Mouse (Mus musculus): ENCODE results near the gene Wsb1. TPM values are rescaled to one million over a fixed set of nuclear protein-coding genes. Genes with fewer than 3 reads are reported as not detected.

Wsb1 gene
- polyA plus RNA-seq, 1 experiment = 53.1 TPM

- peaks cover 6% of the 10 kb centered on the region; the same call in 1 of the 2 replicates for H3K4me1 ChIP-seq (ENCODE audit: control insufficient read depth, insufficient read depth, low read length)
- TF ChIP-seq POLR2A (IDR thresholded peaks at IDR 0.05; ENCODE audit: borderline replicate concordance, control insufficient read depth, low read depth, low read length) (no peak), CTCF (IDR thresholded peaks at IDR 0.05; ENCODE audit: control insufficient read depth, insufficient read depth, low read length) (no peak)
- H3K4me3 ChIP-seq (replicated peaks; ENCODE audit: control insufficient read depth, low read depth, low read length) = no peak overlapping the region
- WGBS = 69% methylated on average over 3 of the region's 3 CpGs
- no peak overlapping the region for H3K27ac ChIP-seq (ENCODE audit: control insufficient read depth, insufficient read depth, low read depth, low read length, poor library complexity)
These were observed 37.7 kb upstream of the Wsb1 start for GRCm38 (mm10) chr11:79292130-79292529.

GRCm38 (mm10) chr11:79291651-79292050, 37.2 kb upstream of the Wsb1 start:
- Histone ChIP-seq H3K4me3 (replicated peaks; ENCODE audit: control insufficient read depth, low read depth, low read length) (no peak overlapping the region), H3K4me1 (ENCODE audit: control insufficient read depth, insufficient read depth, low read length) (peaks cover 8% of the 10 kb centered on the region; the same call in 1 of the 2 replicates), H3K27ac (ENCODE audit: control insufficient read depth, insufficient read depth, low read depth, low read length, poor library complexity) (no peak overlapping the region)
- WGBS = 47% methylated on average over 5 of the region's 5 CpGs
- TF ChIP-seq CTCF (IDR thresholded peaks at IDR 0.05; ENCODE audit: control insufficient read depth, insufficient read depth, low read length) (no peak), POLR2A (IDR thresholded peaks at IDR 0.05; ENCODE audit: borderline replicate concordance, control insufficient read depth, low read depth, low read length) (no peak)

- Histone ChIP-seq H3K4me3 (replicated peaks; ENCODE audit: control insufficient read depth, low read depth, low read length) (no peak overlapping the region), H3K27ac (ENCODE audit: control insufficient read depth, insufficient read depth, low read depth, low read length, poor library complexity) (no peak overlapping the region), H3K4me1 (ENCODE audit: control insufficient read depth, insufficient read depth, low read length) (peaks cover 9% of the 10 kb centered on the region; the same call in 1 of the 2 replicates)
- TF ChIP-seq CTCF (IDR thresholded peaks at IDR 0.05; ENCODE audit: control insufficient read depth, insufficient read depth, low read length) (peak; percentile 80), POLR2A (IDR thresholded peaks at IDR 0.05; ENCODE audit: borderline replicate concordance, control insufficient read depth, low read depth, low read length) (no peak)
- 50% methylated on average over 2 of the region's 2 CpGs for WGBS
These were observed 36.0 kb upstream of the Wsb1 start for GRCm38 (mm10) chr11:79290473-79290872.

DNA sequence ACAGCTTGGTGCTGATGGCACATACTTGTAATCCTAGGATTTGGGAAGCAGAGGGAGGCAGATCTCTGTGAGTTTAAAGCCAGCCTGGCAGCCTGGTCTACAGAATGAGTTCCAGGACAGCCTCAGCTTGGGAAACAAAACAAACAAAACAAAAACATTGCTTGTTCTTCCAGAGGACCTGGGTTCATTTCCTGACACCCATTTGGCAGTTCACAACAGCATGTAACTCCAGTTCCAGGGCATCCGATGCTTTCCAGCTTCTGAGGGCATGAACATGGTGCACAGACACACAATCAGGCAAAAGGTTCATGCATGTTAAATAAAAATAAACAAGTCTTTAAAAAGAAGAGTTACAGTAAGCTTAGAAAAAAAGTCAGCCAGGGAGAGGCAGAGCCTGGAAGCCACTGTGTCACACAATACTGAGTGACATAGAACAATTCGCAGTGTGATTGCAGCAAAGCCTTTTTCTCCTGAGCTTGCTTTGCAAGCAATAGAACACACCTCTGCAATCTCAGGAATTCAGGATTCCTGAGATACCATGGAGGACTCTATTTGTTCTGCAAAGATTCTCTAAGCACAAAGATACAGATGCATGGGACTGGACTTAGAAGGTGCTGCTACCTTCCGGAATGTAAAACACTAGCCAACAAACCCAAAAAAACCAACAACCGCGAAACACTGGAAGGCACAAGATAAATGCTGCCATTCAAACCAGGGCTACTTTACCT, 34.6 kb upstream of the Wsb1 start:
- no peak for TF ChIP-seq CTCF (IDR thresholded peaks at IDR 0.05; ENCODE audit: control insufficient read depth, insufficient read depth, low read length)
- no peak for TF ChIP-seq POLR2A (IDR thresholded peaks at IDR 0.05; ENCODE audit: borderline replicate concordance, control insufficient read depth, low read depth, low read length)
- Histone ChIP-seq H3K4me1 (ENCODE audit: control insufficient read depth, insufficient read depth, low read length) (peaks cover 9% of the 10 kb centered on the region; the same call in 1 of the 2 replicates), H3K27ac (ENCODE audit: control insufficient read depth, insufficient read depth, low read depth, low read length, poor library complexity) (no peak overlapping the region), H3K4me3 (replicated peaks; ENCODE audit: control insufficient read depth, low read depth, low read length) (no peak overlapping the region)
- WGBS = 85% methylated on average over 5 of the region's 5 CpGs

GRCm38 (mm10) chr11:79288278-79288843, 33.9 kb upstream of the Wsb1 start:
- peaks cover 9% of the 10 kb centered on the region; the same call in 1 of the 2 replicates for H3K4me1 ChIP-seq (ENCODE audit: control insufficient read depth, insufficient read depth, low read length)
- TF ChIP-seq POLR2A (IDR thresholded peaks at IDR 0.05; ENCODE audit: borderline replicate concordance, control insufficient read depth, low read depth, low read length) (no peak), CTCF (IDR thresholded peaks at IDR 0.05; ENCODE audit: control insufficient read depth, insufficient read depth, low read length) (no peak)
- H3K27ac ChIP-seq (ENCODE audit: control insufficient read depth, insufficient read depth, low read depth, low read length, poor library complexity) = peak overlapping the region; percentile 58
- 73% methylated on average over 7 of the region's 7 CpGs for WGBS
- no peak overlapping the region for H3K4me3 ChIP-seq (replicated peaks; ENCODE audit: control insufficient read depth, low read depth, low read length)

GRCm38 (mm10) chr11:79287447-79287846, 33.0 kb upstream of the Wsb1 start:
- TF ChIP-seq POLR2A (IDR thresholded peaks at IDR 0.05; ENCODE audit: borderline replicate concordance, control insufficient read depth, low read depth, low read length) (no peak), CTCF (IDR thresholded peaks at IDR 0.05; ENCODE audit: control insufficient read depth, insufficient read depth, low read length) (no peak)
- Histone ChIP-seq H3K4me1 (ENCODE audit: control insufficient read depth, insufficient read depth, low read length) (peaks cover 9% of the 10 kb centered on the region; the same call in 1 of the 2 replicates), H3K4me3 (replicated peaks; ENCODE audit: control insufficient read depth, low read depth, low read length) (no peak overlapping the region), H3K27ac (ENCODE audit: control insufficient read depth, insufficient read depth, low read depth, low read length, poor library complexity) (peak overlapping the region; percentile 79)
- 9% methylated on average over 6 of the region's 6 CpGs for WGBS

GRCm38 (mm10) chr11:79286305-79286799, 31.9 kb upstream of the Wsb1 start:
- H3K27ac ChIP-seq (ENCODE audit: control insufficient read depth, insufficient read depth, low read depth, low read length, poor library complexity) = peak overlapping the region; percentile 90
- H3K4me1 ChIP-seq (ENCODE audit: control insufficient read depth, insufficient read depth, low read length) = peaks cover 8% of the 10 kb centered on the region; the same call in 1 of the 2 replicates
- TF ChIP-seq POLR2A (IDR thresholded peaks at IDR 0.05; ENCODE audit: borderline replicate concordance, control insufficient read depth, low read depth, low read length) = no peak
- TF ChIP-seq CTCF (IDR thresholded peaks at IDR 0.05; ENCODE audit: control insufficient read depth, insufficient read depth, low read length) = no peak
- H3K4me3 ChIP-seq (replicated peaks; ENCODE audit: control insufficient read depth, low read depth, low read length) = no peak overlapping the region
- 6% methylated on average over 9 of the region's 9 CpGs for WGBS

DNA sequence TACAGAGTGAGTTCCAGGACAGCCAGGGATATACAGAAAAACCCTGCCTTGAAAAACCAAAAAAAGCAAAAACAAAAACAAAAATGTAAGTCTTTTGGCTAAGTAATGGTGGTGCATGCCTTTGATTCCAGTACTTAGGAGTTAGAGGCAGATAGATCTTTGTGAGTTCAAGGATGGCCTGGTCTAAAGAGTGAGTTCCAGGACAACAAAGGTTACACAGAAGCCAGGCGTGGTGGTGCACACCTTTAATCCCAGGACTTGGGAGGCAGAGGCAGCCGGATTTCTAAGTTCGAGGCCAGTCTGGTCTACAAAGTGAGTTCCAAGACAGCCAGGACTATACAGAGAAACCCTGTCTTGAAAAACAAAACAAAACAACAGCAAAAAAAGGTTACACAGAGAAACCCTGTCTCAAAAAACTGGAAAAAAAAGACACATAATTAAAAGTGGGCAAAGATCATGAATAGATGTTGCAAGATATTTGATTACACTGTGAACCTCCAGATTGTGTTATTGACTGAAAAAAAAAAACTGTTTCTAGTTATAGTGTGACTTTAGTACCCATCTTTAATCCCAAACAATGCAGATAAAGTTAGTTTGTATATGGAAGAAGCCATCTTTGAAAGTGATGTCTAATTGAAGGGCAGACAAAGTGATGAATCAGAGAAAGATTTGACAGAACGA, 29.0 kb upstream of the Wsb1 start:
- Histone ChIP-seq H3K4me1 (ENCODE audit: control insufficient read depth, insufficient read depth, low read length) (peaks cover 7% of the 10 kb centered on the region; the same call in 1 of the 2 replicates), H3K4me3 (replicated peaks; ENCODE audit: control insufficient read depth, low read depth, low read length) (no peak overlapping the region), H3K27ac (ENCODE audit: control insufficient read depth, insufficient read depth, low read depth, low read length, poor library complexity) (no peak overlapping the region)
- TF ChIP-seq CTCF (IDR thresholded peaks at IDR 0.05; ENCODE audit: control insufficient read depth, insufficient read depth, low read length) (no peak), POLR2A (IDR thresholded peaks at IDR 0.05; ENCODE audit: borderline replicate concordance, control insufficient read depth, low read depth, low read length) (no peak)
- 84% methylated on average over 4 of the region's 4 CpGs for WGBS

All from bone marrow, adult 2 months (tissue).